Mouse (Mus musculus): Measurements from ENCODE around the gene Gm21976. TPM values are rescaled to one million over a fixed set of nuclear protein-coding genes. Genes with fewer than 3 reads are reported as not detected.

The Gm21976 gene
- total RNA-seq (2021), result not detected
- long read RNA-seq, experiment 1, result 0 reads
- long read RNA-seq, experiment 2, result 0 reads

GRCm38 (mm10) chr13:98279686-98280085, at the start of gene Gm21976:
Gene Gm21976, plus strand, starts transcription at chr13:98279887.
- DNase-seq, result no peak
- intact Hi-C loops (cut with DNase I), result no loop called here

DNA sequence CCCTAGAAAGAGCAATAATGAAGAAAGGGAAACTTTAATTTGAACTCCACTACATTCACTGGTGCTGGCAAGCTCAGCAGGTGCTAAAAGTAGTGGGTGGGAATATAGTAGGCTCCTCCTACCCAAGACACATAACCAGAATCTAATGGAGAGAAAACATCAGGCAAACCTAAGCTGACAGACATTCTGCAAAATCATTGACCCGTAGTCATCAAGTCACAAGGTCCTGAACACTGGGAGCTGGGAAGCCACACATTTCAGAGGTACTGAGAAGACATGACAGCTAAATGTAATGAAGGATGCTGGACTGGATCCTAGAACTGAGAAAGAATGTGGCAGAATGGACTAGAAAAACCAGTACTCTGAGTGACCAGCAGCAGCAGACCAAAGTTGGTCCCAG, 49.2 kb upstream of the Gm21976 start:
- intact Hi-C loops (cut with DNase I), result no loop called here
- no peak for DNase-seq

- intact Hi-C loops (cut with DNase I), result no loop called here
- DNase-seq, result no peak
These were observed 44.2 kb upstream of the Gm21976 start for GRCm38 (mm10) chr13:98235451-98235850.

DNA sequence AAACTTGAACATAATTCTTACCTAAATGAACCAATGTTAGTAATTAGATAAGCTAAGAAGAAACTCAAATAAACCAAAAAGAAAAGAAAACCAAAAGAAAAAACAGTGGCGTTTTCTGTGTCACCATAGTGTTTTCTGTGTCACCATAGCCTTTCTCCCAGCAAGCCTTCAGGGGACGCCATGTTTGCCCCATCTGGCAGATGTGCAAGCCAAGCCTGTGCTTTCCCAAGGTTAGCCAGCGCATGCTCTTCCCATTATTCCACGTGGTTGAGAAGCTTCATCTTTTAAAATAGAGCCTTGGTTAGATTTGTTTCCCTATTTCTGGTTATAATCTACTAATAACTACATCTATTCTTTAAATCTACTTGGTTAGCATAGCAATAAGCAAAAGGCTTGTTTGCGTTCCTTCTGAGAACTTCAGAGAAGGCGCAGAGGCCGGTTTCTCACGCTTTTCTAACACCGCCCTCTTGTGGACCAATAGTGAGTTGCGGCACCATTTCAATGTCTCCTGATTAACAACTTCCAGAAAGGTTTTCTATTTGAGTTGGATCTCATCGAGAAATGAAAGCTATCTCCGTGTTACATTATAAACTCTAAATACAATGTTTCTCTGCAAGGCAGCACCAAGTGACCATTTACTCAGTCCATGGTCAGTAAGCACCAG, 39.6 kb upstream of the Gm21976 start:
- intact Hi-C loops (cut with DNase I), result no loop called here
- peak; percentile 43 to 51 for DNase-seq

DNA sequence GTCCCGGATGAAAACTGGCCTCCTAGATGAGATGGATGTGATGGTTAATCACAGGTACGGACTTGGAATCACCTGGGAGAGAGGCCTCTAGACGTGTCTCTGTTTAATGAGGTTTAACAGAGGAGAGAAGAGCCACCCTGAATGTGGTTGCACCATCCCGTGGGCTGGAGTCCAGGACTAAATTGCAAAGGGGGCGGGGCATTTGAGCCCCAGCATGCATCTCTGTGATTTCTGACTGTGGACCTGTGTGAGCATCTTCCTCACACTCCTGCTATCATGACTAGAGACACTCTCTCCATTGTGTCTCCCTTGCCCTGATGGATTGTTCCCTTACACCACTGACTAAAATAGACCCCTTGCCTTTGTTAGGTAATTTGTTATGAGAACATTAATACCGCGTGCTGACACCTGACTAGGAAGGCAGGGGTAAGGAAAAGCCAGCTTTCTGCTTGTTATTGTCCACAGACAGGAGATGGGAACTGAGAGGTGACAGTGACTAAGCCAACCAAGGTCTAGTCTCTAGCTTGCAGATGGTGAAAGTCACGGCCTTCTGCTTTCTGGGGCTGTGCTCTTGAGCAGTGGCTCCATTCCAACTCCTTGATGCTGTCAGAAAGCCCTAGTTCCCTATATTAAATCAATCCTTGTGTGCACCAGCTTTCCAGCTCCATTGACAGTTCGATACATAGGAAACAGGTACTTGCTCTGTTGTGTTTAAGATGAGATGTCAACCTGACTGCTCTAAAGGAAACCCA, 38.0 kb upstream of the Gm21976 start:
- intact Hi-C loops (cut with DNase I), result loop anchor here (2.0 kb wide), 1 partner anchor 211 kb away; no protein-coding TSS in a partner anchor
- DNase-seq, result no peak

- DNase-seq, result no peak
- intact Hi-C loops (cut with DNase I), result no loop called here
These were observed 34.9 kb upstream of the Gm21976 start for GRCm38 (mm10) chr13:98244571-98245350.

- intact Hi-C loops (cut with DNase I), result no loop called here
- DNase-seq, result no peak
These were observed 34.3 kb upstream of the Gm21976 start for GRCm38 (mm10) chr13:98245386-98245785.

- no peak for DNase-seq
- intact Hi-C loops (cut with DNase I), result no loop called here
These were observed 30.1 kb upstream of the Gm21976 start for GRCm38 (mm10) chr13:98249594-98249993.

GRCm38 (mm10) chr13:98254921-98255320, 24.8 kb upstream of the Gm21976 start:
- no peak for DNase-seq
- intact Hi-C loops (cut with DNase I), result loop anchor here (5.0 kb wide), 1 partner anchor 1737 kb away; no protein-coding TSS in a partner anchor

DNA sequence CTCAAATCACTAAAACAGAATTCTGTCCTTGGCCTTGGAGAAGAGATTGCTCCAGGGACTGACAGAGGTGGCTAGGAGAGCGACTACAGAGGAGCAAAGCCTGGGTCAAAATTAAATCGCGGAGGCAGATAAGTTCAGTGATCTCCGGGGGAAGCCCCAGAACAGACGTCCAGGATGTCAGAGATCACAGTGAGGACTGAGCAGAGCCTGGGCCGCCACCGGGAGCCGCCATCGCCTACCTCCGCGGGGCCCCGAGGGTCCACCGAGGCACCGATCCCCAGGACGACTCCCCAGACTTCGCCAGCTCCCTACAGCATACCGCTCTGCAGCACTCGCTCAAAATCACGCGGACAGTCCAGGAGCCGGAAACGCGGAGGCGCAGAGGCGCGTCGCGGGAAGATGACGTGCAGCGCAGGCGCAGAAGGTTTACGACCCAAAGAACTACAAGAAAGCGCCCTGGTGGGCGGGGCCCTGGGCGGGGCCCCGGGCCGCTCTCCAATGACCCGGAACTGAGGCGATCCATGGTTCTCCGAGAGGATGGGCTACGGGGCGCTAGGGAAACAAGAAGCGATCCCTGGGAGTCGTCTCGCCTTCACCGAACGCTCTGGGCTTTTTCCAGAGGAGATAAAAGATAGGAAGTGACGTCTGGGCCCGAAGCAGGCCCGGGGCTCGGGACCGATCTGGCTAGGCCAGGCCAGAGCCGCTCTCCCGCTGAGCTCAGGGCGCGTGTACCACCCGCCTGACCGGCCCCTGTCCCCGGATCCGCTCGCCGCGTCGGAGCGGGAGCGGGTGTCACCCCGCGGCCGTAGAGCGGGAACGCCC, 16.8 kb upstream of the Gm21976 start, which contains the start of the genes Utp15 and Ankra2:
Gene Utp15 (minus strand): TSS at position 406 of the 822 bp plus-strand sequence.
Gene Ankra2 (plus strand): TSS at position 439 of the 822 bp plus-strand sequence.
- DNase-seq, result peak; percentile 97 to 98
- intact Hi-C loops (cut with DNase I), result loop anchor here (5.0 kb wide), 1 partner anchor 54 kb away; the partner anchor contains the start of gene Btf3

DNA sequence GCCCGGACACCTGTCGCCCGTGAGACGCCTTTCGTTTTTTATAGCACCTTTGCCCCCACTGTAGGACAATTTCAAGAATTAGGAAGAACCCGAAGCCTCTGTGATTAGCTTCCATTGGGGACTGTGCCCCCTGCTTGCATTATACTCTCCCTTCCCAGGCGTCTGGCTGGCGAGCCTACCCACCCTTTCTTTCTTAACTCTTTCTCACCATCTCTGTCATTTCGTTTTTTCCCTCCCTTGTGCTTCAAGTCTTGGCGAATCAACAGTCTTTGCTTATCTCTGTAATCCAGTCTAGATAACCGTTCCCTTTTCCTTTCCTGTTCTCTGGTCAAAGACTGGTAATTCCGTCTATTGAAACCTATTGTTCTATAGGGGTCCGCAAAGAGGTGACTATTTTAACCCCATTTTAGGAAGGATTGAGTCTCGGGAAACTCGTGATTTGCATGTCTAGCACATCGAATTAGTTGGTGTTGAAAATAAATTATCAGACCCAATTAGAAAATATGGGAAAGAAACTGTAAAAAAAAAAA, 16.2 kb upstream of the Gm21976 start:
- intact Hi-C loops (cut with DNase I), result loop anchor here (5.0 kb wide), 1 partner anchor 54 kb away; the partner anchor contains the start of gene Btf3
- no peak for DNase-seq

DNA sequence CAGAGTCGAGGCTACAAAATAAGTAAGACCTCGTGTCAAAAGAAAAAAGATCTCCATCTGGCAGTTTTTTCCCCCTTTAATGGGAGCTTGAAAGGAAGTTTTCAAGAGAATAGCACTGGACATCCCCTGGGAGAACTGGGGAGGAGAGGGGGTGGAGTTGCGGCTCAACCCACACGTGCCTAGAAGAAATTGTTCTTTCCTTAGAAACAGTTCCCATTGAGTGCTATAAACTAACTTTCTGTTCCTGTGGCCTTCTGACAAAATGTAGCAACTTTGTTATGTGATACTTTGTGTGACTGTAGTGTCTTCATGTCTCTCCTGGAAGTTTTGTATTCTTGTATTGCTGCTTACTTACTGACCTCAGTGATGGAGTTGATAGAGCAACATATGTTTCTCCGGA, 15.6 kb upstream of the Gm21976 start:
- no peak for DNase-seq
- intact Hi-C loops (cut with DNase I), result loop anchor here (5.0 kb wide), 1 partner anchor 53 kb away; the partner anchor contains the start of gene Btf3

DNA sequence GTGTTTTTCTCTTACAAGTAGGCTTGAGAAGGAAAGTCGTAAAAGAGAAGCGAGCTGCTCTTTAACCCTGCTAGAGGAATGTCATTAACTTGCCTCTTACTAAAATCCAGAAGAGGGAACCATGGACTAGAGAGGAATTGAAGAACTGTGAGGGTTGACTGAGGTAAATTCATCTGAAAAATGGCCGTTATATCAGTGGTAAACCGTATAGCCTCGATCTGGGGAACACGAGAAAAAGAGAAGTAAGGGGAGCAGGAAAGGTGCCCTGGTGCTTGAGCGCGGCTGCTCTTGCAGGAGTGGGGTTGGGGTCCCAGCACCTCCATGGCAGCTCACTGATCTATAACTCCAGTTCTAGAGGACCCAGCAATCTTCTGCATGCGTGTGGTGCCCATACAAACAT, 5.7 kb upstream of the Gm21976 start:
- no peak for DNase-seq
- intact Hi-C loops (cut with DNase I), result no loop called here

- intact Hi-C loops (cut with DNase I), result no loop called here
These were observed 4.0 kb upstream of the Gm21976 start for GRCm38 (mm10) chr13:98275646-98276045.

DNA sequence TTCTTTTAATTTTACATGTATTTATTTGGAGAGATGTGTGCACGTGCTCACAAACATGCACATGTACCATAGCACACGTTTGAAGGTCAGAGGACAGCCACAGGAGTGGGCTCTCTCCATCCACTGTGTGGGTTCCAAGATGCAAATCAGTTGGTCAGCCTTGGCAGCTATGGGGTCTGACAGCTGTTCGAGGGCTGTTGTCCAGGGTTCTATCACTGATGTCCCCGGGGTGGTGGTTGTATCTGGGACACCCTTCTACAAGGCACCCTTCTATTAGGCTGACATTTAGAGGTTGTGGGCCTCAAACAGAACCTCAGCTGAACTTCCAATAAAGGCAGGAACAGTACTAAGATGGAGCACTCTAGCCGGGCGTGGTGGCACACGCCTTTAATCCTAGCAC, 3.4 kb upstream of the Gm21976 start:
- DNase-seq, result no peak
- intact Hi-C loops (cut with DNase I), result no loop called here

More at GRCm38 (mm10) chr13:98275646-98276045, 4.0 kb upstream of the Gm21976 start:
- no peak for DNase-seq

- intact Hi-C loops (cut with DNase I), result no loop called here
- no peak for DNase-seq
These were observed 2.2 kb upstream of the Gm21976 start for GRCm38 (mm10) chr13:98277501-98277900.

GRCm38 (mm10) chr13:98280990-98281650, 1.4 kb downstream of the Gm21976 start:
- intact Hi-C loops (cut with DNase I), result no loop called here
- no peak for DNase-seq

- intact Hi-C loops (cut with DNase I), result loop anchor here (5.0 kb wide), 1 partner anchor 742 kb away; no protein-coding TSS in a partner anchor
- DNase-seq, result no peak
These were observed 11.0 kb downstream of the Gm21976 start for GRCm38 (mm10) chr13:98290719-98291118.

DNA sequence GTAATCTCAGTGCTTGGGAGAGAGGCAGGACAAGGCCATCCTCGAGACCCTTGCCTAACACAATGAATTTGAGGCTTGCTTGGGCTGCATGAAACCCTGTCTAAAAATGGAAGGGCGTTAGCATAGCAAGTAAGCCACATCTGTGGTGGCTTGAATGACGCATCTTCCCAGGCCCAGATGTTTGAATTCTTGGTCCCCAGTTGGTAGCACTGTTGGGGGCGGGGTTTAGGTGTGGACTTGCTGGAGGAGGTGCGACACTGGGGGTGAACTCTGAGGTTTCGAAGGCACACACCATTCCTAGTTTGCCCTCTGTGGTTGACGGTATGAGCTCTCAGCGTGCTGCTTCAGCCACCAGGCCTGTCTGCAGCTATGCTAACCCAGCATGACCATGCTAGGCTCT, 12.0 kb downstream of the Gm21976 start:
- intact Hi-C loops (cut with DNase I), result loop anchor here (5.0 kb wide), 1 partner anchor 741 kb away; no protein-coding TSS in a partner anchor
- DNase-seq, result no peak

Data from gastrocnemius, postnatal 36 days (tissue).